Mouse (Mus musculus) MEL (cell line): Measurements from ENCODE around the gene Gpc5.

Experiments
- EP300 ChIP-seq, 2 experiments: IDR thresholded peaks; 2 replicates each; pipeline ENCODE4 v1.6.1; 2011; ENCODE audit warnings: improper control_type of control experiment in 2 of 2, low read length in 2 of 2, low read depth in 1 of 2, mild to moderate bottlenecking in 1 of 2
- ETS1 ChIP-seq: IDR thresholded peaks from 2 replicates; pipeline ENCODE4 v1.6.1; 2012; ENCODE audit warnings: low read depth, mild to moderate bottlenecking, inconsistent platforms, low read length, improper control_type of control experiment, moderate library complexity

- TF ChIP-seq EP300 (IDR thresholded peaks at IDR 0.05; ENCODE audit: low read depth in 1 of 2, low read length in 2 of 2) (no peak), ETS1 (no peak)
These were observed 15.5 kb downstream of the Gpc5 start for GRCm38 (mm10) chr14:115107467-115107866.
